ENCODE assay signal across 33 mouse cellular contexts in genomic region chr7:121187201-121187786, GRCm38 (mm10).
DNase-seq lines count a peak whose midpoint lies in the region; ATAC-seq lines count a peak whose summit lies in the region.
"Had no signal": no experiment of that assay in that cellular context is flagged by ENCODE, and none has a peak within 500 bp of the region (broad histone marks: within the 10 kb centered on the region; RNA-seq: fewer than 3 reads in every experiment).

No protein-coding gene starts in this region.

- no peak overlapping the region for H3K27ac ChIP-seq in heart, embryonic 12.5 days (ENCODE audit: poor library complexity, severe bottlenecking)
- H3K27ac ChIP-seq: heart, embryonic 15.5 days; hindbrain, embryonic 13.5 days; kidney, postnatal 0 days; limb, embryonic 10.5 days; limb, embryonic 15.5 days; liver, embryonic 13.5 days; macrophage; neural tube, embryonic 15.5 days had no signal

- DNase-seq in frontal cortex, adult 2 months (ENCODE audit: extremely low spot score in 1 of 2, low spot score in 1 of 2): peak; percentile 31 to 63
- DNase-seq in frontal cortex, postnatal 14 days (ENCODE audit: low spot score in 2 of 2): no peak
- peak; percentile 30 for DNase-seq in left cerebral cortex, adult 11 months (ENCODE audit: low spot score)
- DNase-seq in left cerebral cortex, postnatal 36 days (ENCODE audit: low spot score in 2 of 2): no peak
- DNase-seq in Muller cell, postnatal 12 days (ENCODE audit: inconsistent ontology term): peak; percentile 6
- peak; percentile 18 to 77 for DNase-seq in left cerebral cortex, postnatal 25 days (ENCODE audit: low spot score in 2 of 2)
- DNase-seq: adrenal gland, adult 8-10 months; cerebellum, adult 8-10 months; cerebellum, postnatal 25 days; heart, postnatal 4 days; kidney, adult 8-10 months; kidney, postnatal 4 days; liver, embryonic 13.5 days; lung, adult 18-20 months; lung, postnatal 10 days; midbrain, embryonic 14.5 days; retina, postnatal 1 day; right cerebral cortex, postnatal 25 days; spleen, adult 18-20 months; thymus, adult 2 months; thymus, postnatal 36 days had no signal

- no peaks in the 10 kb centered on the region for H3K36me3 ChIP-seq in heart, embryonic 12.5 days
- H3K36me3 ChIP-seq: heart, embryonic 15.5 days; hindbrain, embryonic 13.5 days; limb, embryonic 10.5 days; limb, embryonic 15.5 days; liver, embryonic 13.5 days; neural tube, embryonic 15.5 days had no signal

- 78% methylated on average over 9 of the region's 9 CpGs for WGBS in heart, embryonic 12.5 days

- H3K9me3 ChIP-seq in heart, embryonic 12.5 days (replicated peaks): 0 out of 2 replicates have a peak, but pooled peaks cover 4% of the 10 kb centered on the region
- H3K9me3 ChIP-seq: heart, embryonic 15.5 days; hindbrain, embryonic 13.5 days; limb, embryonic 10.5 days; limb, embryonic 15.5 days; liver, embryonic 13.5 days; neural tube, embryonic 15.5 days had no signal

- intact Hi-C loops in left cerebral cortex, postnatal 36 days (cut with DNase I): no loop called here
- intact Hi-C loops in left cerebral cortex, postnatal 25 days (cut with DNase I): loop anchor here (2.0 kb wide), 1 partner anchor 34 kb away; no protein-coding TSS in a partner anchor

- no peak overlapping the region for H3K9ac ChIP-seq in heart, embryonic 12.5 days
- H3K9ac ChIP-seq: heart, embryonic 15.5 days; hindbrain, embryonic 13.5 days; limb, embryonic 15.5 days; liver, embryonic 13.5 days; neural tube, embryonic 15.5 days had no signal

- H3K4me2 ChIP-seq in heart, embryonic 12.5 days: no peak overlapping the region
- H3K4me2 ChIP-seq: heart, embryonic 15.5 days; hindbrain, embryonic 13.5 days; limb, embryonic 15.5 days; liver, embryonic 13.5 days; neural tube, embryonic 15.5 days had no signal

- no peak for ATAC-seq in heart, embryonic 12.5 days (ENCODE audit: insufficient number of reproducible peaks, low FRiP score)
- ATAC-seq: activated CD4-positive, CD25-positive, alpha-beta regulatory T cell, adult 4 months; CD4-positive, CD25-positive, alpha-beta regulatory T cell, adult 4 months; forebrain, embryonic 14.5 days; intestine, embryonic 16.5 days had no signal

- no peaks in the 10 kb centered on the region for H3K27me3 ChIP-seq in heart, embryonic 12.5 days (replicated peaks)
- H3K27me3 ChIP-seq: heart, embryonic 15.5 days; hindbrain, embryonic 13.5 days; limb, embryonic 15.5 days; liver, embryonic 13.5 days; neural tube, embryonic 15.5 days had no signal

- no peaks in the 10 kb centered on the region for H3K4me1 ChIP-seq in heart, embryonic 12.5 days (replicated peaks)
- H3K4me1 ChIP-seq: heart, embryonic 15.5 days; hindbrain, embryonic 13.5 days; limb, embryonic 10.5 days; limb, embryonic 15.5 days; liver, embryonic 13.5 days; neural tube, embryonic 15.5 days had no signal

- H3K4me3 ChIP-seq in heart, embryonic 12.5 days: no peak overlapping the region
- H3K4me3 ChIP-seq: heart, embryonic 15.5 days; hindbrain, embryonic 13.5 days; limb, embryonic 10.5 days; limb, embryonic 15.5 days; liver, embryonic 13.5 days; neural tube, embryonic 15.5 days had no signal

Comparison
In these comparisons a context has a peak if more than half of its experiments do, and no peak if none do; other contexts are left out.
1. DNase-seq: peak in frontal cortex, adult 2 months (2 of 2), left cerebral cortex, adult 11 months (single experiment), Muller cell, postnatal 12 days (single experiment) and left cerebral cortex, postnatal 25 days (2 of 2); none in frontal cortex, postnatal 14 days (0 of 2) and left cerebral cortex, postnatal 36 days (0 of 2).